ENCODE assay signal across 16 mouse cellular contexts in genomic region chr10:128043041-128043835, GRCm38 (mm10). TPM values are rescaled to one million over a fixed set of nuclear protein-coding genes. Genes with fewer than 3 reads are reported as not detected.
DNase-seq lines count a peak whose midpoint lies in the region; ATAC-seq lines count a peak whose summit lies in the region.
"Had no signal": no experiment of that assay in that cellular context is flagged by ENCODE, and none has a peak within 500 bp of the region (broad histone marks: within the 10 kb centered on the region; RNA-seq: fewer than 3 reads in every experiment).

No protein-coding gene starts in this region.

- no peak for ATAC-seq in heart, embryonic 15.5 days (replicated peaks; ENCODE audit: insufficient number of reproducible peaks, insufficient read depth, low FRiP score, low read depth)
- no peak for ATAC-seq in megakaryocyte, adult 5-6 weeks (ENCODE audit: poor library complexity, severe bottlenecking)
- ATAC-seq in limb, embryonic 12.5 days (ENCODE audit: insufficient number of reproducible peaks, insufficient read depth, low FRiP score, low TSS enrichment, low read depth), result no peak

- H3K4me3 ChIP-seq in heart, embryonic 15.5 days, result no peak overlapping the region
- peak overlapping the region; percentile 20 for H3K4me3 ChIP-seq in megakaryocyte, embryonic 14.5 days (replicated peaks)
- H3K4me3 ChIP-seq in limb, embryonic 12.5 days (replicated peaks), result no peak overlapping the region
- H3K4me3 ChIP-seq: heart, adult 2 months had no signal

- peak overlapping the region; percentile 72 for H3K27ac ChIP-seq in heart, embryonic 15.5 days
- 0 out of 2 replicates have a peak overlapping the region, but pooled peaks have one; percentile 37 for H3K27ac ChIP-seq in limb, embryonic 12.5 days
- H3K27ac ChIP-seq: heart, adult 2 months had no signal

- peaks cover 67% of the 10 kb centered on the region for H3K4me1 ChIP-seq in heart, embryonic 15.5 days (replicated peaks)
- H3K4me1 ChIP-seq in megakaryocyte, embryonic 14.5 days, result peaks cover 70% of the 10 kb centered on the region
- H3K4me1 ChIP-seq in limb, embryonic 12.5 days (replicated peaks), result peaks cover 22% of the 10 kb centered on the region

- no peaks in the 10 kb centered on the region for H3K27me3 ChIP-seq in heart, embryonic 15.5 days
- H3K27me3 ChIP-seq in megakaryocyte, embryonic 14.5 days (replicated peaks), result no peaks in the 10 kb centered on the region
- H3K27me3 ChIP-seq in limb, embryonic 12.5 days, result no peaks in the 10 kb centered on the region

- no peak overlapping the region for H3K9ac ChIP-seq in heart, embryonic 15.5 days
- no peak overlapping the region for H3K9ac ChIP-seq in limb, embryonic 12.5 days (replicated peaks)

- WGBS in heart, embryonic 15.5 days, result 49% methylated on average over 3 of the region's 3 CpGs
- 73% methylated on average over 3 of the region's 3 CpGs for WGBS in limb, embryonic 12.5 days

- H3K9me3 ChIP-seq in heart, embryonic 15.5 days (replicated peaks), result no peaks in the 10 kb centered on the region
- H3K9me3 ChIP-seq in megakaryocyte, embryonic 14.5 days, result no peaks in the 10 kb centered on the region
- no peaks in the 10 kb centered on the region for H3K9me3 ChIP-seq in limb, embryonic 12.5 days

- peaks cover 62% of the 10 kb centered on the region for H3K36me3 ChIP-seq in heart, embryonic 15.5 days
- peaks cover 98% of the 10 kb centered on the region for H3K36me3 ChIP-seq in megakaryocyte, embryonic 14.5 days (replicated peaks; ENCODE audit: low read length)
- peaks cover 99% of the 10 kb centered on the region for H3K36me3 ChIP-seq in limb, embryonic 12.5 days

- no peak for DNase-seq in heart, adult 8-10 months (ENCODE audit: low spot score)
- DNase-seq in thymus, postnatal 25 days, result peak; percentile 33
- no peak for DNase-seq in natural killer cell, adult 2 months (ENCODE audit: low spot score in 2 of 2)
- DNase-seq: adrenal gland, postnatal 25 days; cerebellum, adult 11-12 months; kidney, adult 8-10 months; lung, adult 18-20 months had no signal

- peak overlapping the region; percentile 23; the same call in 1 of the 2 replicates for H3K4me2 ChIP-seq in heart, embryonic 15.5 days
- H3K4me2 ChIP-seq in limb, embryonic 12.5 days, result no peak overlapping the region

RNA-seq across cellular contexts. Expression of gene Naca, which starts 7.9 kb away (rescaled TPM):
- 429 and 467 TPM in 2 replicates for polyA plus RNA-seq in heart, embryonic 15.5 days (2015; fragmentation: Nextera tagmentation; extraction: Ambion mirVana)
- total RNA-seq in heart, adult 8-10 months (2022), result 100 to 1,000 TPM; 503 to 580 (median 537) TPM
- polyA plus RNA-seq in megakaryocyte, embryonic 14.5 days (2012; ENCODE audit: insufficient read depth, low replicate concordance), result 24.2 and 146 TPM in 2 replicates
- 699 and 796 TPM in 2 replicates for total RNA-seq in megakaryocyte, adult 5-6 weeks (2015)
- 1,510 and 1,709 TPM in 2 replicates for total RNA-seq in megakaryocyte, adult 5-6 weeks (2017)
- polyA plus RNA-seq in limb, embryonic 12.5 days (2016; fragmentation: Nextera tagmentation; extraction: Ambion mirVana), result 916 and 923 TPM in 2 replicates

RNA-seq across cellular contexts. Expression of gene Ptges3, which starts 15.5 kb away (rescaled TPM):
- polyA plus RNA-seq in heart, embryonic 15.5 days (2015; fragmentation: Nextera tagmentation; extraction: Ambion mirVana), result 268 and 292 TPM in 2 replicates
- total RNA-seq in heart, adult 8-10 months (2022), result 100 to 1,000 TPM in 1 of 4 experiments, 10 to 100 TPM in 3; 77.8 to 104 (median 91.6) TPM
- polyA plus RNA-seq in megakaryocyte, embryonic 14.5 days (2012; ENCODE audit: insufficient read depth, low replicate concordance), result 77.9 and 96.2 TPM in 2 replicates
- 118 and 120 TPM in 2 replicates for total RNA-seq in megakaryocyte, adult 5-6 weeks (2015)
- 140 and 162 TPM in 2 replicates for total RNA-seq in megakaryocyte, adult 5-6 weeks (2017)
- polyA plus RNA-seq in limb, embryonic 12.5 days (2016; fragmentation: Nextera tagmentation; extraction: Ambion mirVana), result 567 and 594 TPM in 2 replicates

RNA-seq across cellular contexts. Expression of gene Prim1, which starts 28.3 kb away (rescaled TPM):
- polyA plus RNA-seq in heart, embryonic 15.5 days (2015; fragmentation: Nextera tagmentation; extraction: Ambion mirVana), result 41.5 and 50.3 TPM in 2 replicates
- 1 to 10 TPM; 1.5 to 2.2 (median 1.7) TPM for total RNA-seq in heart, adult 8-10 months (2022)
- polyA plus RNA-seq in megakaryocyte, embryonic 14.5 days (2012; ENCODE audit: insufficient read depth, low replicate concordance), result 2.6 TPM in 1 of 2 replicates, not detected in the other
- total RNA-seq in megakaryocyte, adult 5-6 weeks (2015), result 70.7 and 76.4 TPM in 2 replicates
- 66.4 and 66.8 TPM in 2 replicates for total RNA-seq in megakaryocyte, adult 5-6 weeks (2017)
- polyA plus RNA-seq in limb, embryonic 12.5 days (2016; fragmentation: Nextera tagmentation; extraction: Ambion mirVana), result 102 and 104 TPM in 2 replicates

RNA-seq across cellular contexts. Expression of gene Hsd17b6, which starts 35.8 kb away (rescaled TPM):
- not detected in 2 replicates for polyA plus RNA-seq in heart, embryonic 15.5 days (2015; fragmentation: Nextera tagmentation; extraction: Ambion mirVana)
- not detected for total RNA-seq in heart, adult 8-10 months (2022)
- not detected in 2 replicates for polyA plus RNA-seq in megakaryocyte, embryonic 14.5 days (2012; ENCODE audit: insufficient read depth, low replicate concordance)
- total RNA-seq in megakaryocyte, adult 5-6 weeks (2015), result not detected in 2 replicates
- total RNA-seq in megakaryocyte, adult 5-6 weeks (2017), result not detected in 2 replicates
- not detected in 2 replicates for polyA plus RNA-seq in limb, embryonic 12.5 days (2016; fragmentation: Nextera tagmentation; extraction: Ambion mirVana)
- total RNA-seq: adrenal gland, postnatal 25 days; heart, adult 2 months; layer of hippocampus, postnatal 25 days; midbrain, postnatal 0 days had no signal
- polyA plus RNA-seq: embryonic facial prominence, embryonic 11.5 days; heart, adult 2 months; midbrain, postnatal 0 days; spleen, adult 2 months had no signal

RNA-seq across cellular contexts. Expression of gene Atp5b, which starts 39.8 kb away (rescaled TPM):
- 5,437 and 6,121 TPM in 2 replicates for polyA plus RNA-seq in heart, embryonic 15.5 days (2015; fragmentation: Nextera tagmentation; extraction: Ambion mirVana)
- 1,000 to 10,000 TPM; 7,887 to 9,725 (median 8,934) TPM for total RNA-seq in heart, adult 8-10 months (2022)
- 796 and 843 TPM in 2 replicates for polyA plus RNA-seq in megakaryocyte, embryonic 14.5 days (2012; ENCODE audit: insufficient read depth, low replicate concordance)
- total RNA-seq in megakaryocyte, adult 5-6 weeks (2015), result 902 and 936 TPM in 2 replicates
- total RNA-seq in megakaryocyte, adult 5-6 weeks (2017), result 1,533 and 1,600 TPM in 2 replicates
- 2,018 and 2,026 TPM in 2 replicates for polyA plus RNA-seq in limb, embryonic 12.5 days (2016; fragmentation: Nextera tagmentation; extraction: Ambion mirVana)

Comparison
In these comparisons a context has a peak if more than half of its experiments do, and no peak if none do; other contexts are left out.
1. RNA of gene Prim1, which starts 28.3 kb away (polyA plus RNA-seq): 102 to 104 TPM in limb, embryonic 12.5 days and 41.5 to 50.3 TPM in heart, embryonic 15.5 days; 2.6 TPM in megakaryocyte, embryonic 14.5 days; every median in the first group is over 10 times any median in the second.